Mouse (Mus musculus) embryo, embryonic 11.5 days (tissue): ENCODE results near the gene Fzr1.
A peak's percentile ranks its signal among the peaks of the same experiment; 100 is the strongest.

Experiments
- DNase-seq: peaks from one replicate; pipeline ENCODE4 v3.0.0-alpha.2; 2012; ENCODE audit warnings: low read depth, low spot score

Gene Fzr1

DNA sequence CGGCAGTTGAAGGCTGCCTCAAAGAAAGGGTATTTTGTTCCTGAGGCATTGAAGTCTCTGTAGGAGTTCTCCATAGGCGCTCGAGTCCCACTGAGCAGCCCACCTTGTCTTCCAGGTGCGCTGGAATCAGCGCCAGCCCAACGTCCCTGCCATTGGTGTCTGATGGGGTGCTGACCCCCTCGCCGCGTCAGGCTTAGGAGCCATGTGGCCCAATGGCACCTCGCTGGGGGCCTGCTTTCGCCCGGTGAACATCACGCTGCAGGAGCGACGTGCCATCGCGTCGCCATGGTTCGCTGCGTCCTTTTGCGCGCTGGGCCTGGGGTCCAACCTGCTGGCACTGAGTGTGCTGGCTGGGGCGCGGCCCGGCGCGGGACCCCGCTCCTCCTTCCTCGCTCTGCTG, 46.0 kb downstream of the Fzr1 start:
- DNase-seq, result no peak

DNA sequence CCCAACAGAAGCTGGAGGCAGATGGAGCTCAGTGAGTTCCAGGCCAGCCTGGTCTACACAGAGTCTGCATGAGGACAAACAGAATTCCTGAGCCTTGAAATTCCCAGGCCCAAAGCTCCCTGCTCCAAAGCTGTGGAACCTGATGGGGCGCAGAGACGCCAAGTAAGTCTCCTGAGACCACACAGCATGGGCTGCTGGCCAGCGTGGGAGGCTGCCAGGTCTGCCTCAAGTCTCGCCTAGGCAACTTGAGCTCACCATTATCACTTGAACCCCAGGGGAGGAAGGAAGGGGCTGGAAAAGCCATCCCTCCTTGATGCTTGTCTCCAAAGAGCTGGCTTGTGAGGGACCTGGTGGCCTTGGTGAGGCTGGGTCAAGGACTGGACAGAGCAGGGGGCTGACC, 48.3 kb downstream of the Fzr1 start:
- DNase-seq, result no peak

DNA sequence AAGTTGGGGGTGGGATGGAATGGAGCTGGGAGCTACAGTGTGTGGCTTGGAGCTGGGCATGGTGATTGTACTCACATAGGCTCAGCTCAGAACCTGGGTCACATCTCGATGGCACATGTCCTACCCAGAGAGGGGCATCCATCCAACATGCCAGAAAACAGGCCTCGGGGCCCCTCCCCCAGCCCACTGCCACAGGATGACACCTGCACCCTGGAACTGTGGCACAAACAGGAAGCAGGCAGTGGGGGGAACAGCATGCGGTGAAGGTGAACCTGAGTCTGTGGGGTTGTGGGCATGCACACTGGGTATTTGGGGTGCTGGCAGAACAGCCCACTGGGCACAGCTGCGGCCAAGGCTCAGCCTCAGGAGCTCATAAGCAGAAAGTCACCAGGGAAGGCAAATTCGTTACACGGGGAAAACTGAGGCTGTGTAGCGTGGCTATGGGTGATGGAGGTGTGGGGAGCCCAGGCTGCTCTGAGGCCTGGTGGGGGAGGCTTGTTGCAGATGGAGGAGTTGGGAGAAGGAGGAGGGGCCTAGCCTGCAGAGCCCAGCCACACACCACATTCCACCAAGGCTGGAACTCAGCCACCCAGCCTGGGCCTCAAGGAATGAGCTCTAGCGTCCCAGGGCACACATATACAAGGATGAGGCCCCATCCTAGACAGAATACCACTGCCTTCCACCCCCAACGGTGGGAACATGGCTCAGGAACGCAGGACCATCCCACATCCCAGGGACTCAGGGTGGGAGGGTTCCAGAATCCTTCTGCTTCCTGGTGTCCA, 48.9 kb downstream of the Fzr1 start:
- DNase-seq, result no peak

DNA sequence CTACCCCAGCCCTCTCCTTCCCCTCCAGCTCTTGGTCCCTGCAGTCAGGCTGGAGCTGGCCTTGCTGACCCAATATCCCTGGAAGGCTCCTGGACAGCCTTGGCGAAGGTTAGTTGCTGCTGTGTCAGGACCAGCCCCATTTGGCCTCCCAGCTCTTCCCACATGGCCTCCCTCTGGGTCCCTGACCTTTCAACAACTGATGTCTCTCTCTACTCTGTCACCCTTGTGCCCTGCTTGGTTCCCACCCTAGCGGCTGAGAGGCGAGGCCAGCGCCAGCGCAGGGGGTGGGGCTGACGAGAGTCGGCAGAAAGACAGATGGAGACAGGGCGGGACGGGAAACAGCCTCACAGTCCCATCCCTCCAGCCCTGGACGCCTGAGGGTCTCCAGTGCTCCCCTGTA, 49.9 kb downstream of the Fzr1 start, which contains the start of gene Tbxa2r:
TSS of gene Tbxa2r (plus strand) at position 346 of the 400 bp plus-strand sequence.
- no peak for DNase-seq

DNA sequence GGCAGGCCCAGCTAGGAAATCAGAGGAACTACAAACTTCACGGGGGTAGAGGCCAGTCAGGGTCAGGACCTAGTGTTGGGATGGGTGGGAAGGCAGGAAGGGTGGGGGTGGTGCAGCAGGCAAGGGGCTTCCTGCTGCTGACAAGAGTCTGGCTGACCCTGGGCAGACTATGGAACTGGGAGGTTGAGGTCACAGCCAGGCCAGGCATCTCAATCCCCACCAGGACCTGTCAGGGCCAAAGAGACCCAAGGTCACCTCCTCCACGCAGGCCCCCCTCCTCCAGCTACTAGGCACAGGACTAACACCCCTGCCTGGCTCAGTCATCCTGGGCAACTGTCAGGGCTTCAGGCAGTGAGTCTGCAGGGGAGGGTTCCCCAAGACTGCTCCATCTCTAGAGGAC, 50.4 kb downstream of the Fzr1 start:
- DNase-seq, result no peak

DNA sequence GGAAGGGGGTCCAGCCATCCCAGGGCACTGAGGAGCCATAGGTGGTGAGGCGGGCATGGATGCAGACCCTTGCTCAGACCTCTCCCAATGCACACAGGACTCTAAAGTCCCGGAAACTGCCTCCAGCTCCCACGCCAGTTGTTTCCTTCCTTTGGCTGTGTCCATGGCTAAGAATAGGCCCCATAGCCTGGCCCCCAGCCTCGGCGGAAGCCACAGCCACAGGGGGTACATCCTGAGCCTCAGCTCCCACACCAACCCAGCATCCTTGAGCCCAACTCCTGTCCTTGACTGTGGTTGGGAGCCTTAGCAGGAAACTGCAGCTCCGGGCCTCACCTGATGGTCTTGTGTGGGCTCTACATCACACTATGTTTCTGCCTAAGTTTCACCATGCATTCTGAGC, 51.5 kb downstream of the Fzr1 start:
- no peak for DNase-seq

DNA sequence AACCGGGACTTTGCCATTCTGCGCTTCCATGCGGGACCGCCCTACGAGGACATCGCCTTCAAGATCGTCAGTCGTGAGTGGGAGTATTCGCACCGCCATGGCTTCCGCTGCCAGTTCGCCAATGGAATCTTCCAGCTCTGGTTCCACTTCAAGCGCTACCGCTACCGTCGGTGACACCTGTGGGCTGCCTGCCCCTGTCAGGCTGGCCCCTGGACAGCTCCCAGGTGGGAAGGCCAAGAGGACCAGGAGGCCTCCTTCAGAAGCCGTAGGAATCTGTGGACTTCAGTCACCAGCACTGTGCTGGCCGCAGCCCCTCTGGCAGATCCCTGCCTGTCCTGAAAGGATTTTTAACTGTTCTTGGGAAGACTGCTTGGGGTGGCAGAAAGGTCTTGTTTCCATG, 52.5 kb downstream of the Fzr1 start:
- DNase-seq, result no peak

DNA sequence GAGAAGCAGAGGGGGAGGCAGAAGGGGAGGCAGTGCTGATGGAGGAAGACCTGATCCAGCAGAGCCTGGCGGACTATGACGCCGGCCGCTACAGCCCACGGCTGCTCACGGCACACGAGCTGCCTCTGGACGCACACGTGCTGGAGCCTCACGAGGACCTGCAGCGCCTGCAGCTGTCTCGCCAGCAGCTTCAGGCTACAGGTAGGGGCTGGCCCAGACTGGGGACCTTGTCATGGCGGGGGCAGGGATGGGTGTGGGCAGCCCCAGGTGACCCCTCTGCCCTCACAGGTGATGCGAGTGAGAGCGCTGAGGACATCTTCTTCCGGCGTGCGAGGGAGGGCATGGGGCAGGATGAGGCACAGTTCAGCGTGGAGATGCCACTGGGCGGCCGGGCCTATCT, 53.1 kb downstream of the Fzr1 start:
- no peak for DNase-seq

DNA sequence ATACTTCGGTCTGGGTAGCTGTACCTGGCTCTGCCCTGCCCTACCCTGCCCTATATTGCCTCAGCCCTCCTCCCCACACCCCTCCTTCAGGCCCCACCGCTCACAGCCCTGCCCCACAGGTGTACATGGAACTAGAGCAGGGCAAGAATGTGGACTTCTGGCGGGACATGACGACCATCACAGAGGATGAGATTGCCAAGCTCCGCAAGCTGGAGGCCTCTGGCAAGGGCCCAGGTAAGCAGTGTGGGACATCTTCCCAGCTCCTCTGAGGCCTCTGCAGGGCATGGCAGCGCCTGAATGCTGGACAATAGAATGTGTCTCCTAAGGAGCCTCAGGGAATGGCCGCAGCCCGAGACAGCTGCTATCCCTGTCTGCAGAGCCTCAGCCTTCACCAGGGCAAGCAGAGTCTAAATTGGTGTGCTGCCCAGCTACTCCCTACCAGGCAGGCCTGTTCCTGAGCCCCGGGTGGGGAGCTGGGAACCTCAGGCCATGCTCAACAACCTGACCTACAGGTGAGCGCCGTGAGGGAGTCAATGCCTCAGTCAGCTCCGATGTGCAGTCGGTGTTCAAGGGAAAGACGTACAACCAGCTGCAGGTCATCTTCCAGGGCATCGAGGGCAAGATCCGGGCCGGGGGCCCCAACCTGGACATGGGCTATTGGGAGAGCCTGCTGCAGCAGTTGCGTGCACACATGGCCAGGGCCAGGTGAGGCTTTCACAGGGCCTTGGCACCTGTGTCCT, 54.4 kb downstream of the Fzr1 start:
- no peak for DNase-seq

DNA sequence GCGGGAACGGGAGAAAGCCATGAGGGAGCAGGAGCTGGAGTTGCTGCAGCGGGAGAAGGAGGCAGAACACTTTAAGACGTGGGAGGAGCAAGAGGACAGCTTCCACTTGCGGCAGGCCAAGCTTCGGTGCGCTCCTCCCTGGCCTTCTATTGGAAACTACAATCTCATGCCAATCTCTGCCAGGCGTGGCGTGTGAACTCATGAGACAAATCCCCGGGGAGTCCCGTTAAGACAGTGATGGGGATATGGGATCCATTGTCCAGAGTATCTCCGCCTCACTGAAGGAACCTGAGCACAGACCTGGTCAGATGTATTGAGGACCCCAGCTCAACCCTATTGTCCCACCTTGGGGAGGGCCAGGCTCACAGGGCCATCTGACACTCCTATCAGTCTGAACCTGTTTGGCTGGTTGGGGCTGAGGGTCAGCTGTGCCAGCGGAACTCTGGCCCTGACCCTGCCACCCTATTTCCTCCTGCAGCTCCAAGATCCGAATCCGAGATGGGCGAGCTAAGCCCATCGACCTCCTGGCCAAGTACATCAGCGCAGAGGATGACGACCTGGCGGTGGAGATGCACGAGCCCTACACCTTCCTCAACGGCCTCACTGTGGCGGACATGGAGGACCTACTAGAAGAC, 55.1 kb downstream of the Fzr1 start:
- no peak for DNase-seq

DNA sequence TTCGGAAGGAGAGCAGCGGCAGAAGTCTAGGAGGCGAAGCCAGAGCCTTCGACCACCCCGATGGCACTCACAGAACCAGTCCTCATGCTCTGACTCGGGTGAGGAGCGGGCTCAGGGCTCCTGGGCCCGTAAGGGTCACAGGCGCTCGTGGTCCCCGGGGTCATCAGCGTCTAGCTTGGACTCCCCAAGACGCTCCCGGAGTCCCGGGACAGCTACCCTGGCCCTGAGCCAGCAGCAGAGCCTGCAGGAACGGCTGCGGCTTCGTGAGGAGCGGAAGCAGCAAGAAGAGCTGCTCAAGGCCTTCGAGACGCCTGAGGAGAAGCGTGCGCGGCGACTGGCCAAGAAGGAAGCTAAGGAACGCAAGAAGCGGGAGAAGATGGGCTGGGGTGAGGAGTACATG, 55.9 kb downstream of the Fzr1 start:
- no peak for DNase-seq

DNA sequence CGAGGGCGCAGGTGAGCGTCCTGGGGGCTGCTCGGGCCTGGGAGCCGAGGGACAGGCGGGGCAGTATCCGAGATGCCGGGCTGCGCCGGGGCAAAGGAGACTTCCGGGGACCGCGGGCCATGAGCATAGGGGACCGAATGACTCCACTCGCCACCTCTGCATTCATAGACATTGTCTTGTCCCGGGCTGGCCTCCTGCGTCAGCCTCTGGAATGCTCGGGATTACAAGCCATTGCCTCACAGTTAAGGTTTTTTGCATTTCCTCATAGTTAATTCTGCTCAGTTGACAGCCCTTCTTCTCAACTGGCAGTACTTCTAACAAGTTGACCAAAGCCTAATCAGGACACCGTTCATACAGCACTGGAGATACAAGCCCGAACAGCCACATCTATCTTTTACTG, 56.9 kb downstream of the Fzr1 start:
- no peak for DNase-seq

DNA sequence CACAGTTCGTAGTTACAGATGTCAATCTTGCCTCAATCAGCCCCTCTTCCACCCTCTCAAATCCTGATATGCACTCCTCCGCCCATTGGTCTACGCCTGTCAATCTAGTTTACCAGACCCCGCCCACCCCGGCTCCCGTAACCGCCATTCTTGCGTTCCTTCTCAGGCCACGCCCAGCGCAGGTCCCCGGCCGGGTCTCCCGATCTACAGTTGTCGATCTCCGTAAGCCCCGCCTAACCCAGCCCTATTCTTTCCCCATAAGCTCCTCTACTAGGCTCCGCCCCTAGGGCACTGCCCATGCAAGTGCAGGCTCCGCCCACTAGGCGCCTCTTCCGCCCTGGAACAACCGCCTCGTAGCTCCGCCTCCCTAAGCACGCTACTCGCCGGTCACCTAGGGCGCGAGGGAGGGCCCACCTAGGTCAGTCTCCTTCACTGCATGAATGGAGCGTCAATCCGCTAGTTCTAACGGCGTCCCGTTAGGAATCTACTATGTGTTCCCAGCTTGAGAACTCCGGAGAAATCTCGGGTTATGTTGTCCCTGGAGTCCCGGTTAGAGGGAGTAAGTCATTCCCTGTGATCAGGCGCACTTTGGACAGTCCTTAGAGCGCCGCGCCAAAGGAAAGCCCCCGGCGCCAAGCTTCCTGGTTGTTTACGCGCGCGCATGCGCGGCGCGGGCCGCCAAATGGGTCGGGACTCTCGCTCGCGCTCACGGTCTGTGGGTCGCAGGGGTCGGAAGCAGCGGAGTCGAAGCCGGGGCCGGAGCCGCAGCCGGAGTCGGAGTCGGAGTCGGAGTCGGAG, 57.6 kb downstream of the Fzr1 start, which contains the start of gene Cactin:
TSS of gene Cactin (plus strand) at position 554 of the 798 bp plus-strand sequence.
- peak; percentile 100 for DNase-seq

DNA sequence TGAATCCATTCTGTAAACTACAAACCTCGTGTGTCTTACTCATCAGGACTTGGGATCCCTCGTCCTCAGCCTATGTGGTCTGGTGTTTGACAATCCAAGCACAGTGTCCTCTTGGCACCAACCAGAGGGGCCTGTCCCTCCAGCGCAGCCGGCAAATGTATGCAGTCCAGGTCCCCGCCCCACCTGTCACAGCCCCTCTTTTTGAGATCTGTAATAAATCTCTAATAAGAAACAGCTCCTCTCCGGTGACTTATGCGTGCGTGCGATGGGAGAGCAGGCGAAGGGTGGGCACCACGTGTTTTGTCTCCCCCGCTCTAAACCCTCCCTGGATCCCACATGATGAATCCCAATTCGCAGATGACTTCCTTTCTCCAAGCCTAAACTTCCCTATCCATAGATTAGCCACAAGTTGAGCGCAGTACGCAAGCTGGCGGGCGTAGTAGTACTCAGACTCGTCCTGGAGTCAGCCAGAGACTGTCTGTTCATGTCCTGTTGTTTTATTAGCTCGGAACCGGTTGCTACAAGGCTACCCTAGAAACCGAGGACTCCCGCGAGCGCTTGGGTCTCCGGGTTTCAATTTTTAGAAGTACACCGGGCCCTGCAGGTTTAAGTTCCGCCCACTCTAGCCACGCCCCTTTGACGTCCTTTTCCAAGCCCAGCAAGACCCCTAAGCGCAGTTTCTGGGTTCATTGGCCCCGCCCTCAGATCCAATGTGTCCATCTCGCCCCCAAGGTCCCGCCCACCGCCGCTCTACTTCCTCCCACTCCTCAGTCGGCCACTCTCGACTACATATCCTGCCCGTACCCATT, 58.4 kb downstream of the Fzr1 start:
- DNase-seq, result peak; percentile 97

DNA sequence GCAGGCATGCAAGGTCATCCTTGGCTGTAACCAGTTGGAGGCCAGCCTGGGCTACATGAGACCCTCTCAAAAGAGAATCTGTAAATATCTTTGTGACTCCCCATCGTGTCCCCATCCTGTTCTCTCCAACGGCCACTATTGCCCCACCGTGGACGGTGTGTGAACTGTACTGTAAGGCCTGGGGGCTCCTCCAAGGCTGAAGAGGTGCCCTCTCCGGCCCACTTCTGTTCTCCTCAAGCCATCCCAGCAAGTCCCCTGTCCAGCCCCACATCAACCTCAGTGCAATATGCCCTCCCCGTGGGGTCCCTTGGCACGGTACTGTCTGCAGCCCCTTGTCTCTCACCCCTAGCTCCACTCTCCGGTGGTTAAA, 59.0 kb downstream of the Fzr1 start:
- no peak for DNase-seq

DNA sequence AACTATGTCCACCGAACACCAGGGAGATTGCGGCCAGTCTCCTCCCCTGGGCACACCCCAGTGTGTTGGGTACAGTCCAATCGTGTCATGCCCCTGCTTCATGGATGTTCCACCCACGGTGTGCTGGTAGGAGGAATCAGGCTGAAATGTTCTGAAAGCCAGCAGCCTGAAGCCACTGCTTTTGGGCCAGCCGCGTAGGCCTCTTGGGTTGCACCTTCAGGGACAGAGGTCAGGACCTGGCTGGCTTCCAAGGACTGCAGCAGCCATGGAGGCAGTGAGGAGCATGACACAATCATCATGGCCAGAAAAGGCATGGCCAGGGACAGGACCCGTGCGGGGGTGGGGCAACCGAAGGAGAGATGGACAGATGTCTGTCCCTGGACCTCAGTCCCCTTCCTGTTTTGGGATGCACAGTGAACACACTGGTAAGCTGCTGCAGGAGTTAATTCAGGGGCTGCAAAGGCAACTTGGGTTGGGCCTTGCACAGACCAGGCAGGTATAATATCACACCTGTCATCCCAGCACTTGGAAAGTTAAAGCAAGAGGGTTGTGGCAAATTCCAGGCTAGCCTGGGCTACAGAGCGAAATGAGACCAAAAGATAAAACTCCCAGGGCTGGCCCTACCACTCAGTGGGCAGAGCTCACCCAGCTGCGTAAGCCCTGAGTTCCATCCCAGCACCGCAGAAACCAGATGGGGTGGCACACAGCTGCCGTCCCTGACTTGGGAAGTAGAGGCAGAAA, 59.6 kb downstream of the Fzr1 start:
- no peak for DNase-seq

DNA sequence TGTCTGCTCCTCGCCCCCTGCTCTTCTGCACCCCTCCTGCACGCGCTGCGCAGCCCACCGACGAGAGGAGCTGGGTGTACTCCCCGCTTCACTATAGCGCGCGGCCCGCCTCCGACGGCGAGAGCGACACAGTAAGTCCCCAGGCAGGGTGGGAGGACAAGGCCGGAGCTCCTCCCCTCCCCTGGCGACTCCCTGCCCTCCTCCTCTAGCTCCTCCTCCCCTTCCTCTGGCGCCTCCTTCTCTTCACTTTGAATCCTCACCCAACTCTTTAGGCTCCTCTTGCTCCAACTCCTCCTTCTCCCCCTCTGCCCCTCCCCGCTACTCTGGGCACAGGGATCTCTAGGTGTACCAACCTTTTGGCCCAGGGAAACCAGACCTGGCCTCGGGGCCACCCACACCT, 61.0 kb downstream of the Fzr1 start:
- no peak for DNase-seq

DNA sequence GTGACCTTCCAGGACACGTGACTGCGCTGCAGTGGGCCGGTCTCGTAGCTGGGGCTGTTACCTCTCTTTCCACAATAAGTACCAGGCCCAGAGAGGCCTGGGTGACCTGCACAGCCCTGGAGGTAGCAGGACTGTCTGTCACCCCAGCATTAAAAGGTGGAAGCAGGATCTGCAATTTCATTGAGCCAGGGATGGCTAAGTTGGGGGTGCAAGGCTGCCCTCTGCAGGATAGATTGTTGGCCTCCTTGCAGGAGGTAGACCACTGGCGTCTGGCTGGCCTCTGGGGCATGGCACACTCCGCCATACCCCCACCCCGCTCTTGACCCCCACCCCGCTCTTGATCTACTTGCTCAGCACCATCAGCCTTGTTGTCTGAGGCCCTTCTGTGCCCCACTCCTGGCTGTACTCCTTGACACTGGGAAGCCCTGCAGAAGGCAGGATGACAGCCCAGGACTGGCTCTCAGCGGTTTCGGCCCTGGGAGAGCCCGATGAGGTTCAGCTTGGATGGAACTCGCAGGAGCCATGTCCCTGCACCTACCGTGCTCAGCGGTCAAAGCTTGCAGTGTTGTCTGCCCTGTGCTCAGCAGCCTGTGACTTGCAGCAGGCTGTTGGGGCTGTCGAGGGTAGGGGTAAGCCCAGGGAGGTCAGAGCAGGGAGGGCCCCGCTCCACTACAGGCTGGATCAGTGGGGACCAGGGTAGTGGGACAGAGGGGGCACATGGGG, 61.8 kb downstream of the Fzr1 start:
- DNase-seq, result no peak
